Mouse (Mus musculus): ENCODE results near the gene Cip2a.

- TF ChIP-seq CTCF (IDR thresholded peaks at IDR 0.05; ENCODE audit: low read depth) (no peak), EP300 (IDR thresholded peaks at IDR 0.05; ENCODE audit: low read depth) (no peak)
Observed at GRCm38 (mm10) chr16:49040554-49041221, 46.7 kb downstream of the Cip2a start.

Data from liver, postnatal 0 days (tissue).